Mouse (Mus musculus) heart, adult 18-20 months (tissue): ENCODE data around the gene Tbx4. TPM values are rescaled to one million over a fixed set of nuclear protein-coding genes. Genes with fewer than 3 reads are reported as not detected.
A peak's percentile ranks its signal among the peaks of the same experiment; 100 is the strongest.

Experiments
- DNase-seq, 2 experiments: peaks; one replicate each; pipeline ENCODE4 v3.0.0; 2021 to 2022; ENCODE audit warnings: mixed read lengths in 1 of 2
- long read RNA-seq, 2 experiments: library from polyadenylated mRNA; stranded (forward); transcript quantifications; one replicate each; pipeline ENCODE4 v2.0.0; 2021
- total RNA-seq, 2 experiments: library from RNA; stranded (reverse); gene quantifications; 2 replicates each; pipeline ENCODE4 v1.2.3; 2021

Tbx4 gene
- total RNA-seq: under 1 TPM in 1 of 2 experiments, not detected in 1; 0.10 TPM
- long read RNA-seq, experiment 1: 0 reads
- long read RNA-seq, experiment 2: 0 reads

DNA sequence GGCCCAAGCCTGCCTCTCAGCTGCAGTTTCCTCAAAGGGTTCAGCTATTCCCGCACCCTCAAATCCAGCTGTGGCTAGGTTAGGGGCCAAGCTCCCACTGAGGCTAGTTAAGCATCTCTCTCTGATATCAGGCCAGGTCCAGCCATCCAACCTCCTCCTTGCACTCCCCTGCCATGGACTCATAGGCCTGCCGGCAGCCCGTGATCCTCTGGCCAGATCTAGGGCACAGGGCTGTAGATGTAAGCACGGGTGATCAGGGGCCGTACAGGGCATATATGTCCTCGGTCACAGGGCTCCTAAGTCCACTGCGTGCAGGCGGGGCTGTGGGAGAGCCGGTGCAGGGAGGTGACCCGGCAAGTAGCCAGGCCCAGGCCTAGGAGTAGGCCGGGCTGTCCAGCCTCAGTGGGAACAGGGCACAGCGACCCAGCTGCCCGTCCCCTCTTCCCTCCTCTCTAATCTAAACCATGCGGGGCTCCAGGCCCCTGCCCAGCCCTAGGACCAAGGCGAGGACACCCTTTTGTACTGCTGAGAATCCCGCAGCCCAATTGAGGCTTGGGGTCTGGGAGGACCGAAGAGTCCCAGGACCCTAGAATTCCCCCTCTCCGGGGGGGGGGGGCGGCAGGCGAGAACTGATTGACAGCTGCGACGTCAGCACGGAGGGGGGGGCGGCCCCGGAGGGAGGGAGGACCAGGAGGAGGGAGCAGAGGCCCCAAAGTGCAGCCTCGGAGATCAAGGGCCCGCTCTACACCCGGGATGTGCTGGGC, at the start of gene Tbx4:
Gene Tbx4, plus strand, starts transcription at position 758 of the 764 bp plus-strand sequence.
- DNase-seq: no peak

DNA sequence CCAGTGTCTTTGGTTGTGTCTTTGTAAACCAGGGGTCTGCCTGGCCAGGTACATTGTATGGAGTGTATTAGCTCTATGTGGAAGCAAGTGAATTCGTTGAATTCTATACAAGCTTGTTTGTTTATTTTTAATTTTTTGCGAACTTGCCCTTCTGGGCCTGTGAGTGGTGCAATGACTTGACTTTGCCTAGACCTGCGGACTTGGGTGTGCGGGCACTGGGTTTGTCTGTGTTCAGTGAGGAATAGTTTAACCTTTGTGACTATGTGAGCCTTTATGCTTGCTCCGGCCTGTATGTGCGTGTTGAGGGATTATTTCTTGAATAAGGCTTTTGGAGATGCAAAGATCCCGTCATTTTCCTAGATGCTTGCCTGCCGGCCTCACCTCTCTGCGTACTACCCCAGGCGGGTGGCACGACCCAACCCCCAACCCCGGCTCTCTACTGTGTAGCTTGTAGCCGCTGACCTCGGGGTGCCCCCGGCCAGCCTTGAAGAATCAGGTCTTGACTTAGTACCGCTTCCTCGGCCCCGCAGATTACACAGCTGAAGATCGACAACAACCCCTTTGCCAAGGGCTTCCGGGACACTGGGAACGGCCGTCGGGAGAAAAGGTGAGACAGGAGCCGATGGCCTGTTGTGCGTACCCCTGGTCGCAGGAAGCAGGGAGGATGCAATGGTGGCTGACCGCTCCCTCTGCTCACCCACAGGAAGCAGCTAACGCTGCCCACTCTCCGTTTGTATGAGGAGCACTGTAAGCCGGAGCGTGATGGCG, 49.5 kb upstream of the Tbx4 start:
- peak in 1 of 2 experiments; percentile 37 for DNase-seq

DNA sequence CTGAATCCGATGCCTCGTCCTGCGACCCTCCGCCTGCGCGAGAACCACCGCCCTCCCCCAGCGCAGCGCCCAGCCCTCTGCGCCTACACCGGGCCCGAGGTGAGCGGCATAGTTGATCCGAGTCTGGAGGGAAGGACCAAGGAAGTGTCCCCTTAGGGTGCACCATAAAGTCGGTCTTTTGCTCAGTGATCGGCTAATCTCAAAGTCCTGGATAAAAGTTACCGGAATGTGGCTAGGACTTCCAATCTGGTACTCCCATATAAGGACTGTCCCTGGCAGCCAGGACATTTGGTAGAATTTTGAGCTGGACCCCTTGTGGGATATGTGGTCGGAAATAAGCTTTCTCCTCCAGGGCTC, 49.0 kb upstream of the Tbx4 start:
- peak in 1 of 2 experiments; percentile 22 for DNase-seq

DNA sequence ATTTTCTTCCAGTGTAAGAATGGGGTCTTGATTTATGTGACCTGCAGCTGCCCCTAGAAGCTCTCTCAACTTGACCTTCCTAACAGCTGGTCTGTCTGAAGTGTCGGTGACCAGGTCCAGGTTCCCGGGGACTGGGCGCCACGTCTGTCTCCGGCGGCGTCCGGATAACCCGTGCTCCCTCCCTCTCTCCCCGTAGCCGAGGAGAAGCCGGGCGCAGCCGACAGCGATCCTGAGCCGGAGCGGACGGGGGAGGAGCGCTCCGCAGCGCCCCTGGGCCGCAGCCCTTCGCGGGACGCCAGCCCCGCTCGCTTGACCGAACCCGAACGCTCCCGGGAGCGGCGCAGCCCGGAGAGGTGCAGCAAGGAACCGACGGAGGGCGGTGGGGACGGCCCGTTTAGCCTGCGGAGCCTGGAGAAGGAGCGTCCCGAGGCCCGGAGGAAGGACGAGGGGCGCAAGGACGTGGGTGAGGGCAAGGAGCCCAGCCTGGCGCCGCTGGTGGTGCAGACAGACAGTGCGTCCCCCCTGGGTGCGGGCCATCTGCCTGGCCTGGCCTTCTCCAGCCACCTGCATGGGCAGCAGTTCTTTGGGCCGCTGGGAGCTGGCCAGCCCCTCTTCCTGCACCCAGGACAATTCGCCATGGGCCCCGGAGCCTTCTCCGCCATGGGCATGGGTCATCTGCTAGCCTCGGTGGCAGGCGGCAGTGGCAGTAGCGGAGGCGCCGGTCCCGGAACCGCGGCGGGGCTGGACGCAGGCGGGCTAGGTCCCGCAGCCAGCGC, 48.4 kb upstream of the Tbx4 start:
- DNase-seq: peak in 1 of 2 experiments; percentile 30

DNA sequence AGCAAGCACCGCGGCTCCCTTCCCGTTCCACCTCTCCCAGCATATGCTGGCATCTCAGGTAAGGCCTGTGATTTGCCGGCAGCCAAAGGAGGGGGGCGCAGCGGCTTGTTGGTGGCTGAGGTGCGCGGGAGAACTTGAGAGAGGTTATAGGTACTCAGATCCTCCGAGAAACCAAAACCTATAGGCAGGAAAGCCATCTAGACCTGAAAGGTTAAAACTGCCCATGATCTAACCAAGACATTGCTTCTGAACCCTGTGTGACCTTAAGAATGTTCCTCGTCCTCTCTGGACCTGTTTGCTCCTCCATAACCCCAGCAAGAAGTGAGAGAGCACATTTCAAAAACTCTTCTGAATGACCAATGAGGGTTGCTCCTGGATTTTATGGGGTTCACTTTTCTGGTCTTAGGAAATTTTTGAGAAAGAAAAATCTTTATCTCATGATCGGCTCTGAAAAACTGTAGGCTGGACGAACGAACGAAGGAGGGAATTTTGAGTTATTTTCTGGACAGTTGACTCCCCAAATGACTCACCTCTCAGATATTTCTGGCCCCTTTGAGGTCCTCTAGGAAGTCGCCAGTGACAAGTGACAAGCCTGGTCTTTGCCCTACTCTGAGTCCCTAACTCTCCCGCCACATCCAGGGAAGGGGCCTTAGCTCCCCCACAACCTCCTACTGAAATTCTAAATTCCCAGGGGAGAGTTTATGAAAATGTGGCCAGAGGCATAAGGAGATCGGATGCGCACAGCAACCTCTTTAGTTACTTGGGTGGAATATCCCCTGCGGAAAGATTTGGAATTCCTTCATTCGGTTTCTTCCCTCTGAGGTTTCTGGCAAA, 47.6 kb upstream of the Tbx4 start:
- peak in 1 of 2 experiments; percentile 32 for DNase-seq

DNA sequence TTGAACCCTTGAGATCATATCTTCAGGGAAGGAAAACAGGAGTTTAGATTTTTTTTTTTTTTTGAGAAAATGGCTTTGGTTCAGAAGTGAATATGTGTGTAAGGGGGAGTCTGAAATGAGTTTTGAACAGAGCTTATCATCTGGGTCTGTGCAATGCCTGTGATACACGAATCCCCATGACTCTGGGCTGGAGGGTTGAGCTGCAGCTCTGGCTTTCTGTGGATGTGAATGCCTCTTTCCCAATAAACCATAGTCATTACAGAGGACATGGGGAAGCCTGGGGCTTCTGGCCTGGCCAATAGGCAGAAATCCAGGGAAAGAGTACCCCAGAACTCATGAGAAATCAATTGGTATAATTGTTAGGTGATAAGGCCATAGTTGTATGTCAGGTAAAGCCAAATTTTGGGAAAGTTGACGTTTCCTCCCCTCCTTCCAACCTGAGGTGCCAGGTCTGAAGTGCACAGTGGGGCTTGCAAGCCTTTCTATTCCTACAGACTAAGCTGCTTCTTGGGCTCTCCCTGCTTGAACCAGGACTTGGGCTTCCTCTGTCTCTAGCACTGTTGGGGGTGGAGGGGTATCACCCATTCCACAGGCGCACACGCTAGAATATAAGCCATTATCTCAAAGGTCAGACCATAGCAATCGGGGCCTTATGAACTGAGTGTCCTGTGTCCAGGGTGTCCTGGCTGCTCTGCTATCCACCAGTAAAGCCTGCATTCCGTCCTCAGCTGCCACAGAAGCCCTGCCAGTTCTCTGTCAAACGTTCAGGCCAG, 46.8 kb upstream of the Tbx4 start:
- DNase-seq: peak in 1 of 2 experiments; percentile 10

DNA sequence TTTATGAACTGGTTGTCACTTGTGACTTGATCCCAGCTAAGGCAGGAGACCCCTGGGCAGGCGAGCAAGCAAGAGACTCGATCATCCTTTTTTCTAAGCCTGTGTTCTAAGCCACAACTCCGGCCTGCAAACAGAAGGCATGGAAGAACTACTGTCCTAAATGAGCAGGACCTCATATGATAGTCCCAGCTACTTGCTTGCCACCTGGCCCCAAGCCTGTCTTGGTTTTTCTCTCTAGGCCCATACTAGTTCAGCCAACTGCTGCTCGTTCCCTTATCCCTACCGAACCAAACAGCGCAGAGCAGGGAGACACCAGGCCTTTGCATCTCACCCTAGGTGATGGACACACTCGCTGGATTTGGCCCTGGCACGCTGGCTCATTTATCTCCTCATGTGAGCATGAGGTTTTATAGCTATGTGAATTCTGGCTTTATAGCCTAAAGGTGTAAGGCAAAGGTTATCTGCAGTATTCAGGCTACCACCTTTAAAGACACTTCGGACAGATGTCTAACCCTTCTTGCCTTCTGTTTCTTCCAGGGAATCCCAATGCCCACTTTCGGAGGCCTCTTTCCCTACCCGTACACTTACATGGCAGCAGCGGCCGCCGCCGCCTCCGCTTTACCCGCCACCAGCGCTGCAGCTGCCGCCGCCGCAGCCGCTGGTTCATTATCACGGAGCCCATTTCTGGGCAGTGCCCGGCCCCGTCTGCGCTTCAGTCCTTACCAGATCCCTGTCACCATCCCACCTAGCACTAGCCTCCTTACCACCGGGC, 46.0 kb upstream of the Tbx4 start:
- peak in 1 of 2 experiments; percentile 14 for DNase-seq

DNA sequence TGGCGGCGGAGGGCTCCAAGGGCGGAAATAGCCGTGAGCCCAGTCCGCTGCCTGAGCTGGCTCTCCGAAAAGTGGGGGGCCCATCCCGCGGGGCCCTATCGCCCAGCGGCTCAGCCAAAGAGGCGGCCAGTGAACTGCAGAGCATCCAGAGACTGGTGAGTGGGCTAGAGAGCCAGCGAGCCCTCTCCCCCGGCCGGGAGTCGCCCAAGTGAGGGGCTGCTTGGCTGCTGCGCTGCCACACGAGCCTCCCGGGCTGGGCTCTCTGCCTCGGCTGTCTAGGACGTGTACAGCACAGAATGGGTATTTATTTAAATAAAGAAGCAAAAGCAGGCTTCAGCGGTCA, 45.4 kb upstream of the Tbx4 start:
- no peak for DNase-seq

DNA sequence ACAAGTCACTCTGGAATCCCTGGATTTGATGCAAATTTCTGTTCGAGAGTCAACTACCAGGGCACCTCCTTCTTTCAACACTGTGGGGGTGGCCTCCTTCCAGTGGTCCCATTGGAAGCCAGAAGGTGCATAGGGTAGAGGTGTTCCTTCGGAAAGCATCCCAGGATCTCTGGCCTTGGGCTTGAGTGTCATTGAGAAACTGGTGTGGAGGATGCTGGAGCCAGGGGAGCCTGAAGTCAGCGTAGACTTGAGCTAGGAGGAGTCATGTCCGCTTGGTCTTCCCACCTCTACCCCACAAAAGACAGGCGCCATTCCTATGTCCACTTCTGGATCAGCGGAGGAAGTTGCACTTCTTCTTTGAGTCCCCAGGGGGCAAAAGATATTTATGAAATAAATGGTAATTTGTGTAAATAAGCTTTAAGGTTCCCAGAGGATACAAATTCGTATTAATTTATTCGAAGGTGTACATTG, 45.0 kb upstream of the Tbx4 start:
- DNase-seq: no peak

DNA sequence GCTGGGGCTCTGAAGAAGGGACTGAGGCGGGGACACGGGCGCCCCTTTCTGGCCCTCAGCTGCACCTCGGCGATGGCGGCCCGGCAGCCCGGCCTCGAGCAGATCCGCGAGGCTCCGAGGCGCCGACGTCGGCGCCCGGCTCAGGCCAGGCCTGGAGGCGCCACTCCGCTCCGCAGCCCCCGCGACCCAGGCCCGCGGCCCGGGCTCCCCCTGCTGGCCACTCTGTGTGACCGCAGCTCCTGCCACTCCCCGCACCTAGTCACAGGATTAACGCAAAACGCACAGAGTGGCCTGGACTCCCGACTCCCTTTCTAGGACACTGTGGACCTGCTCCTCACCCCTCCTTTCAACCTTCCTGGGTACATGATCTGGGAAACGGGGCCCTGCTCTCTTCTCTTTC, 44.2 kb upstream of the Tbx4 start:
- peak; percentile 76 to 79 for DNase-seq

DNA sequence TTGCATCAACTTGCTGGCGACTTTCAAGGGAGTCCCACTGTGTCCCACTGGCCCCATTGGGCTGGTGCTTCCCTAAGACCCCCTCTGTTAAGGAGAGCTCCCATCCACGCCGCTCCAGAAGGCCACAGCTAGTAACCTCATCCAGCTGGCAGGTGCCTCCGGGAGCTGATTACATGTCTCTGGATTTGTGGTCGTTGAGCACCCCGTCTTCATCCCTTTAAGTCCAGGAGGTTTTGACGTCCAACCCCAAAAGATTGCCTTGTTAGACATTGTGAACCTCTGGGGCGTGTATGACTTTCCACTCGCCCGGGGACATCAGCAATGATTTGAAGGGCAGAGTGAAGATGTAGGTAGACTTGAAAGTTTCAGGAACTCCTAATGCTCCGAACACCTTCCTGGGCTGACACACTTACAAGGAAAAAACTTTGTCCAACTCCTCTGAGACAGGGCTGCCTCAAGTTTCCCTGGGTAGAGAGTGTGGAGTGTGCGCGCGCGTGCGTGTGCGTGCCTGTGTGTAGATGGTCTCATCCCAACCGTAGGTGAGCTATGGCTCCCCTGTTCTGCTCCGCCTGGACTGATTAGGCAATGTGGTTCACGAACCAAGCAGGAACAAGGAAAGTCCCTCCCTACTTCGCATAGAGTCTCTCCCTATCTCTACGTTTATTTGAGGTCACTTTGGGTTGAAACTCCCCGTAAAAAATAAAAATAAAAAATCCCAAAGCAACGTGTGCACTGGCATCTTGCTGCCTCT, 43.5 kb upstream of the Tbx4 start:
- peak in 1 of 2 experiments; percentile 51 for DNase-seq

DNA sequence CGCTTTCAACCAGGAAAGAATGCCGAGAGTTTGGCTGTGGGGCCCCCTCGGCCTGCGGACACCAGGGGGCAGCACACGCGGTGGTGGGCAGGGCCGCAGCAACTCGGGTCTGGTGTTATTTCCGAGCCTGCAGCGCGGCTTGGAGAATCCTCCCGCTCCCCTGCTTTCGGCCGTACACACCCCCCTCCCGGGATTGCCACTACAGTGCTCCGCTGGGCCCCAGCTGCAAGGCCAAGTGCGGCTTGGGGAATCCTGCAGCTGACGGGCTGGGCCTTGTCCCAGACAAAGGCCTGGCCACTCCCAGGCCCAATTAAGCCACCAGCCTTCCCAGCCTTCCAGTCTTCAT, 42.9 kb upstream of the Tbx4 start:
- peak; percentile 88 to 89 for DNase-seq

DNA sequence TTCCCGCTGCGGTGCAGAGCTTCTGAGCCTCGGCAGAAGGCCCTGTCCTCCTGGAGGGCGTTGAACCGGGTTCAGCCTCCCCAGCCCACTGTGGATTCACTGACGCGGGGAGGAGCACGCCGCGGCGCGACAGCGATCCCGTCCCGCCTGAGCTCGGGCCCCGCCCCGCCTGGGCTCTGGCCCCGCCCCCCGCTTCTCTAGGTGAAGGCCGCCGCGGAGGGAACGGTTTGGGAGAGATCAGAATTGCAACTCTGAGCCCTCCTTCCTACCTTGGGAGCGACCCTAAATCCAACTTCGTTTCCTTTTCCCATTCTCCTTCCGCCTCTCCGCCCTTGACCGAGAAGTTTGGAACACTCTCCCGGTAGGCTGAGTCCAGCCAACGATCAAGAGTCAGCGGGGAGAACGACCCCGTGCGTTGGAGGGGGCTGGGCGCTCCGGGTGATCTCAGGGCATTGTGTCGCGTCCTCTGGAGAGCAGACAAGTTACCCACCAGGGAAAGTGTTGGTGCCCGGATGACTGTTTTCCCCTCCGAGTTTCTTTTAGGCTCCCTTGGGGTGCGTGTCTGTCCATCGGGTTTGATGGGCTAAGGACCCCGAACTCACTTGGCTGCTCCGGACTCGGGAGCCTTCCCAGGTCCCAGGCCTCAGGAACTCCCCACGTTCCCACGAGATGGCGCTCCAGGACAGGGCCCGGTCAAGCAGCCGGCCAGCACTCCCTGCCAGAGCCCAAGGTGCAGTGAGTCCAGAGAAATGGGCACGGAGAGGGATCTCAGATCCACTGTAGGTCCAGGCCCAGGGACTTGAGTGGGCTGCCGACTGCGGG, 41.9 kb upstream of the Tbx4 start:
- DNase-seq: peak; percentile 90 to 93

DNA sequence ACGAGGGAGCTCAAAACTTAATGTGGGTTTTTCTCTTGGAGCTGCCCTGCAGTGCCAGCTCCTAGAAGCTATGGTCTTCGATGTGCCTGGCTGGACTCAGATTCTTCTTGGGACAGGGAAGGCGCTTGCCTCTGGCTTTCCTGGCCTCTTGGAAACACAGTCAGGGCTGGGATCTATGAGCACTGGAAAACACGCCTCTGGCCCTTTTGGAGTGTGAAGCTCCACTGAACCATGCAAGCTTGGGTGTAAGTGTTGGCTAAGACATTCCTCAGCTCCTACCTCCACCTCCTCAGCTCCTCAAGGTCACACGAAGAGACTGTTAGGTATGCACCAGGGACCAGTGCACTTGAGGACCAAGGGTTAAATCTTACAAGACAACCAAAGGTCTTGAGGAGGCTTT, 41.3 kb upstream of the Tbx4 start:
- no peak for DNase-seq

DNA sequence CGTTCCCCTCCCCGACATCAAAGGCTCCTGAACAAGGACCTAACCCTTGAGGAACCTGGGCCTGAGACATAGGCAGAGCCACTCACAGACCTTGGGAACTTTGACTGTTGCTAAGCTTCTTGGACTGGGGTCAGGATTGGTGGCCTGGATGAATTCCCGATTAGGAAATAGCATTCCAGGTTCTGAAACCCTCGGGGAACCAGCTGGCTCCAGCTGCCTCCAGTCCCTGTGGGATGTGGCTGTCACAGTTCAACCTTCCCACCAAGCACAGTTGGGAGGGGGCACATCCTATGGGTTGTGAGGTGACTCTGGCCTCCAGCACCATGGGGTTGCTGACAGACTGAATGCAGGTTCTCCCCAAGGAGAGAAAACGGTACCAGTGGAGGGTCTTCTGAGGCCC, 40.3 kb upstream of the Tbx4 start:
- DNase-seq: peak; percentile 79 to 81

DNA sequence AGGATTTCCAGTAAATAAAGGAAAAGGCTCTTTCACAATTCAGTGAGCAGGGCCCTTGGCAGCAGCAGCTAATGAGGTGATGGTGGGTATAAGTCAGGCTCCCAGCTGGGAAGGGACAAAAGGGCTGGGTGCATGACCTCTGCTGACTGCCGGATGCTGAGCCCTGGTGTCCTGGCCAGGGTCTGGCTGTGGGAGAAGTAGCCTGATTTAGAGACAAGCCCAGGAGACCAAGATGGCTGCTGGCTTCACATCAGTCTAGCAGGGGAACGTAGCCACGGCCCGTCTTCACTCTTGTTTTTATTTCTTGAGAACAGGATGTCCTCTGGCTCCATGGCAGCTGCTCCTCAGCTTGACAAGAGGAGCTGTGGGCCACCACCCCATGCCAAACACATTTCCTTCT, 39.7 kb upstream of the Tbx4 start:
- peak; percentile 65 to 87 for DNase-seq

DNA sequence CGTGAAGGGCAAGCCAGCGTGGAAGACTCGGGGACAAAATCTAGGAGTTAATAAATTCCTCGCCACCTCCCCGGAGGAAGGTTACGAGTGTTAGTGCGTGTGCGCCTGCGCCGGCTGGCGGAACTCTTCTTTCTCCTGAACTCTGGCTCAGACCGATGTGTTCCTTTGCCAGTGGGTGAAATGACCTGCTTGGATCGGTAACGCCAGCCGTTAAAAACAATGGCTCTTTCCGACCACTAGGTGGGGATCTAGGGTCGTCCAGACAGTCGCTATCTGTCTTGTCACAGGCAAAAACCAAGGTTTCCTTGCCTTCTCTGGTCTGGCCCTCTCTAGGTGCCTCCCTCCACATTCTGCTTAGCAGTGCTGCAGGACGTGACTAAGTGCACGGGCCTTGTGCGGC, 37.2 kb upstream of the Tbx4 start:
- peak; percentile 82 to 83 for DNase-seq

DNA sequence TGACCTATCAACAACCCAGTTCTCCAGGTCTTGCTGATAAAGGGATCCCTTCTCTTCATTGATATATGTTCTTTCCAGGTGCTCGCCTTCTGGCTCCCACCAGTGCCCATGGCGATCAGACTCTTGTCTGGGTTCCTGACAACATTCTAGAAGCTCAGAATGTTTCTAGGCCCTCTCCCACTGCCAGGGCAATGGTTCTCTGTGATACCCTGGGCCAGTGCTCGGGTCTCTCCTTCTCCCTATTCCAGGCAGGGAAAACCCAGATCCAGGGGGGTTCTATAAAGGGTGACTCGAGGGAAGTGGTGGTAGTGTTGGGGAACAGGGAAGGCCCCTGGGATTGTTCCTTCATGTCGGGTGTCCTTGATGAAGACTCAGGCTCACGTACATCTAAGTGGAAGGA, 36.0 kb upstream of the Tbx4 start, which contains the start of gene Gm11444:
Gene Gm11444, minus strand, starts transcription at position 101 of the 400 bp plus-strand sequence.
- no peak for DNase-seq
